Mouse (Mus musculus) liver, embryonic 11.5 days (tissue): ENCODE results near the gene Nmnat2. TPM values are rescaled to one million over a fixed set of nuclear protein-coding genes. Genes with fewer than 3 reads are reported as not detected.

Experiments used
- ATAC-seq: fragments of 200-750 bp; cut with Nextera tagmentation; replicated peaks from 2 replicates; pipeline ENCODE4 v1.8.0; 2017; ENCODE audit warnings: moderate number of reproducible peaks, mild to moderate bottlenecking, moderate TSS enrichment, moderate library complexity; ENCODE audit not compliant: low FRiP score
- DNase-seq: peaks from one replicate; pipeline ENCODE4 v3.0.0-alpha.2; 2017; ENCODE audit warnings: low spot score
- H3K27ac ChIP-seq: fragments of 300-500 bp; sonication (generic); 2 replicates; pipeline ENCODE4 v1.5.1; 2014; ENCODE audit warnings: mild to moderate bottlenecking, low read depth, low read length, control low read depth
- H3K27me3 ChIP-seq: fragments of 300-500 bp; sonication (generic); replicated peaks from 2 replicates; pipeline ENCODE4 v1.6.1; 2014; ENCODE audit warnings: low read length, mixed read lengths; ENCODE audit not compliant: control insufficient read depth, insufficient read depth
- H3K36me3 ChIP-seq: fragments of 300-500 bp; sonication (generic); 2 replicates; pipeline ENCODE4 v1.6.1; 2014; ENCODE audit warnings: mild to moderate bottlenecking, low read length, moderate library complexity, mixed read lengths; ENCODE audit not compliant: control insufficient read depth, insufficient read depth
- H3K4me1 ChIP-seq: fragments of 300-500 bp; sonication (generic); replicated peaks from 2 replicates; pipeline ENCODE4 v1.6.1; 2014; ENCODE audit warnings: low read length, mixed read lengths; ENCODE audit not compliant: control insufficient read depth, insufficient read depth
- H3K4me2 ChIP-seq: fragments of 300-500 bp; sonication (generic); 2 replicates; pipeline ENCODE4 v1.6.1; 2014; ENCODE audit warnings: mild to moderate bottlenecking, control low read depth, moderate library complexity
- H3K4me3 ChIP-seq: fragments of 300-500 bp; sonication (generic); 2 replicates; pipeline ENCODE4 v1.5.1; 2014; ENCODE audit warnings: low read depth, low read length, control low read depth
- H3K9ac ChIP-seq: fragments of 300-500 bp; sonication (generic); 2 replicates; pipeline ENCODE4 v1.6.1; 2014; ENCODE audit warnings: low read depth, low read length, control low read depth
- H3K9me3 ChIP-seq: fragments of 300-500 bp; sonication (generic); 2 replicates; pipeline ENCODE4 v1.6.1; 2016; ENCODE audit warnings: low read length, inconsistent platforms, mixed read lengths; ENCODE audit not compliant: control insufficient read depth
- WGBS: fragments of 180-500 bp; shearing (Covaris S2); extraction: QIAGEN DNeasy Blood & Tissue Kit; methylation state at CpG from one replicate; pipeline ENCODE4 v1.1.7; 2014; 5-methylcytosine and 5-hydroxymethylcytosine counted together
- polyA plus RNA-seq: library from polyadenylated mRNA; unstranded; fragments of >200 nt; fragmentation: Nextera tagmentation; extraction: Ambion mirVana; gene quantifications from 2 replicates; pipeline ENCODE4 v1.2.1, GENCODE M21; 2014

Gene Nmnat2
- polyA plus RNA-seq, 1 experiment from 2014 or later, result 0.10 TPM

DNA sequence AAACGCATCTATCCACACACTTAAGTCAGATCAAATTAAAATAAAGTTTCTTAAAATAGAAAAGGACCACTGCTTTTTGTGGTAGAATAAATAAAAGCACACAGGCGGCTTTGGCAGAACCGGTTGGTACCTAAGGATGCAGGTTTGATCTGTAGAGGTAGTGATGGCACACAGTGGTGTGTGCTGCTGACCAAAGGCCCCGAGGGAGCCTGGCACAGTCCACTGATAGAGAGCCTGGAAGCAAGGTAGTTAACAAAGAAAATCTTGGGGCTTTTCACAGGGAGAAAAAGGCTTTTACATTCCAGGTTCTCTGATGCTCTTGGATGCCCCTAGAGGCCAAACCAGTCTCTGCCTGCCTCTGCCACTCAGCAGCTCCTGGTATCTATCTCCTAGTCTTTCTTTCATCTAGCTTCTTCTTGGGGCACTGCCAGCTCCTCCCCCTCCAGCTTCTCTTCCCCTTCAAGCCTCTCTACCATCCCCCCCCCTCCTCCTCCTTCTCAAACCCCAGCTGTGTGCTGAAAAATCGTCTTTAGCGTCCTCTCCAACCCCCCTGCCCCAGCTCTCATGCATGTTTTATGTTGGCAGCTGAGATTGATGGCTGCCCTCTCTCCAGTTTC, 80.6 kb downstream of the Nmnat2 start:
- Histone ChIP-seq H3K36me3 (no peaks in the 10 kb centered on the region), H3K4me3 (no peak overlapping the region), H3K27me3 (no peaks in the 10 kb centered on the region), H3K4me1 (0 out of 2 replicates have a peak, but pooled peaks cover 10% of the 10 kb centered on the region), H3K9ac (no peak overlapping the region), H3K27ac (no peak overlapping the region), H3K9me3 (no peaks in the 10 kb centered on the region), H3K4me2 (no peak overlapping the region)
- DNase-seq (no peak), ATAC-seq (no peak)
- WGBS, result 38% methylated on average over 6 of the region's 6 CpGs

DNA sequence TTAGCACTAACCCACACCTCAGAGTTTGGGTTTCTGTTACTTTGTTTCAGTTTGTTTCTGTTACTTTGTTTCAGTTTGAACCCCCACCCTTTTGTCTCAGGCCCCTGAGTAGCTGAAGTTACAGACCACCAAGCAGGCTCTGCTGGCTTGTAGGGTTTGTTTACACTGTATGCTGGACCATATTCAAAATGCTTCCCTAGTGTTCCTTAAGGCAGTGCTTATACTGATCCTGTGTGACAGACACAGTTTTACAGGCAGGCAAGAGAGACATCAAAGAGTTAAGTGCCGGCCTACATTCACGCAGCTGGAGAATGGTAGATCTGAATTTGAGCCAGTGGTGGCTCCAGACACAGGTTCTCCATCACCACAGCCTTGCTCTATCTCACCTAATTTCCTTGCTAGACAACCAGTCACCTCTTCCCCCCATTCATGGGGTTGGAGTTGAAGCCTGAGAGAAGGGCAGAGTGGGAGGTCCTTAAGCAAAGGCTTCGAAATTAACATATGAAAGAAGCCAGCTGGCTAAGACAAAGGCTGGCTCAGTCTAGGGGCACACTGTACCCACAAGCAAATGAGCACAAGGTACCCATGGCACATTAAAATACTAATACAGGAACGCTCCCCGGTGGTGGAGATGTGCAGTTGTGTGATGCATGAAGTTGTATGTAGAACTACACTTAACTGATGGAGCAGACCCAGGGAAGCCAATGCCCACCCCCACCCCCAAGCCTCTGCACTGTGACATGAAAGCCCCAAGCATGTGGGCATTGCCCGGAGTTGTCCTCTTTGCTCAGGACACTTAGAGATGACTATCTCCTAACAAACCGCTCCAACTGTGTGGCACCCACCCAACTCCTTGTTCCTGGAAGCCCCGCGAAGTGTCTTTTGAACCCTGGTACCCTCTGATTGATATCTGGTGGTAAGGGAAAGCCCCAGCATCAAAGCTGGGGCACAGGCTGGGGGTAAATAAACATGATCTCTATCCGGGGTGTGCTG, 82.9 kb downstream of the Nmnat2 start:
- H3K27me3 ChIP-seq, result no peaks in the 10 kb centered on the region
- no peak overlapping the region for H3K27ac ChIP-seq
- 73% methylated on average over 10 of the region's 10 CpGs for WGBS
- no peaks in the 10 kb centered on the region for H3K36me3 ChIP-seq
- H3K4me3 ChIP-seq, result no peak overlapping the region
- DNase-seq, result no peak
- H3K9ac ChIP-seq, result no peak overlapping the region
- no peak overlapping the region for H3K4me2 ChIP-seq
- no peaks in the 10 kb centered on the region for H3K9me3 ChIP-seq
- no peak for ATAC-seq
- H3K4me1 ChIP-seq, result 0 out of 2 replicates have a peak, but pooled peaks cover 10% of the 10 kb centered on the region

DNA sequence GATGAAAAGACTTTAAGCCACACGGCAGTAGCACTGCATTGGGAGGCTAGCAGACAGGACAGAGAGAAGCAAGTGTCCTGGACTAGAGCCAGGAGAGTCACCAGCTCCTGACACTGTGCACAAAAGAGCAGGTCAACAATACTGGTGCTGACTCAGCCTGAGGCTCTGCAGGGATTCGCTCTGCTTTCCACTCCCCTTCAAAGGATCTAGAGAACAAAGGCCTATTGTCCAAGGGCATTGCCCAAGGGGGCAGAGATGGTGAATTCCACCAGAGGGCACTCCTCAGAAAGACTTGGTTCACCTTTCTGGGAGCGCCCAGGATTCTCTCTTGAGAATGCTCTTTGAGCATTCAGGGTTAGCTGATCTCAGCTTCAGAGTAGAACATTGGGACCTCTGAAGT, 85.3 kb downstream of the Nmnat2 start:
- ATAC-seq (no peak), DNase-seq (no peak)
- no peaks in the 10 kb centered on the region for H3K4me1 ChIP-seq
- H3K4me2 ChIP-seq, result no peak overlapping the region
- no peaks in the 10 kb centered on the region for H3K36me3 ChIP-seq
- 43% methylated on average over 3 of the region's 3 CpGs for WGBS
- 0 out of 2 replicates have a peak, but pooled peaks cover 2% of the 10 kb centered on the region for H3K27me3 ChIP-seq
- no peak overlapping the region for H3K9ac ChIP-seq
- no peak overlapping the region for H3K4me3 ChIP-seq
- no peak overlapping the region for H3K27ac ChIP-seq
- no peaks in the 10 kb centered on the region for H3K9me3 ChIP-seq

DNA sequence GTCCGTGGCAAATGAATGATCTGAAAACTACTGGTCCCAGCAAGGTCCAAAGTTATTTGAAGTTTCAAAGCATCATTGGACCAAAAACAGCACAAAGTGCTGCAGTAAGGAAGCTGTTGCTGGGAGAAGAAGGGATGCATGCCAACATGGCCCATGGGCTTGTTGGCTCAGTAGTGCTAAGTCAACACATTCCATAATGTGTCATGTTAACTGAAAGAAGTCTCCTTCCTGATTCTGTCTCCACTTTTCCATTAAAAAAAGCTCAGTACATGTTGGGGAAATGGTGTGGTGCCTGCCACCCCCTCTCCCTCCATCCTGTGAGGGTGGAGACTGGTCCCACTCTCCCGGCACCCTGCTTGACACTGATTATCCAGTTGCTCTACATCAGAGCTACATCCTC, 86.3 kb downstream of the Nmnat2 start:
- Histone ChIP-seq H3K4me2 (no peak overlapping the region), H3K9me3 (no peaks in the 10 kb centered on the region), H3K4me1 (no peaks in the 10 kb centered on the region), H3K36me3 (no peaks in the 10 kb centered on the region), H3K27ac (no peak overlapping the region), H3K27me3 (0 out of 2 replicates have a peak, but pooled peaks cover 2% of the 10 kb centered on the region), H3K9ac (no peak overlapping the region), H3K4me3 (no peak overlapping the region)
- no peak for ATAC-seq
- 73% methylated on average over 2 of the region's 2 CpGs for WGBS
- DNase-seq, result no peak

DNA sequence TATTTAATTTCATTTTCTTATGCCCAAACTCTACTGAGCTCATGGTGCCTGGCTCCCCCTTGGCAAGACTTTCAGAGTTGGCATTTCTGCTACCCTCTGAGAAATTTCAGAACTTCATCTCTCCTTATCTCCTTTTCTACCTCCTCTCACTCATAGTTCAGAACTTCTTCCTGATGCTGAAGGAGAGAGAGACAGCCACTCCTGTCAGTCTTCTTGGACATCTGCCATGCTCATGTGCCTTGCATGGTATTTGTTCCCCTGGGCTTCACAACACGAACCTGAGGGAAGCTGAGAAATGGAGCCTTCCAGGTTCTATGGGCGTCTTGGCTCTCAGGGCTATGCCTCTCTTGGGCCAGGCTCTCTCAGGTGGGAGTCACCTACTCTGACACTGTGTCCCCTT, 87.5 kb downstream of the Nmnat2 start:
- Histone ChIP-seq H3K4me3 (no peak overlapping the region), H3K27ac (no peak overlapping the region), H3K9ac (no peak overlapping the region), H3K9me3 (no peaks in the 10 kb centered on the region), H3K36me3 (no peaks in the 10 kb centered on the region), H3K4me1 (no peaks in the 10 kb centered on the region), H3K27me3 (0 out of 2 replicates have a peak, but pooled peaks cover 2% of the 10 kb centered on the region), H3K4me2 (no peak overlapping the region)
- no peak for ATAC-seq
- 65% methylated on average over 2 of the region's 2 CpGs for WGBS
- DNase-seq, result no peak

DNA sequence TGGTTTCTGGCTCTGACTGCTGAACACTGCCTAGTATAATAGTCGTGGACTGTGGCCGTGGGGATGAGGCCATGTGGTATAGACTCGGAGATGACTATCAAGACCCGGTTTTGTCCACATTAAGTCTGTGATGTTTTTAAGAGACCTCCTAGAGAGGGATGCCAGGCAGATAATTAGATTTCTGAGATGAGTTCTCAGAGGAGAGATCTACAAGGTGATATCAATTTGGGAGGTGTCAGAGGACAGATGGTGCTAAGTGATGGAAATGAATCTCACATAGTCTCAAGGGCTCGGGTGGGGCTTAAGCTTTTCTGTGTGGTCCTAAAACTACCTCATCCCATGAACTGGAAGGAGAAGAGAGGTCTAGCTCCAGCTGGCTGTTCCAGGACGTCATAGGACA, 88.5 kb downstream of the Nmnat2 start:
- H3K36me3 ChIP-seq, result no peaks in the 10 kb centered on the region
- 48% methylated on average over 6 of the region's 6 CpGs for WGBS

DNA sequence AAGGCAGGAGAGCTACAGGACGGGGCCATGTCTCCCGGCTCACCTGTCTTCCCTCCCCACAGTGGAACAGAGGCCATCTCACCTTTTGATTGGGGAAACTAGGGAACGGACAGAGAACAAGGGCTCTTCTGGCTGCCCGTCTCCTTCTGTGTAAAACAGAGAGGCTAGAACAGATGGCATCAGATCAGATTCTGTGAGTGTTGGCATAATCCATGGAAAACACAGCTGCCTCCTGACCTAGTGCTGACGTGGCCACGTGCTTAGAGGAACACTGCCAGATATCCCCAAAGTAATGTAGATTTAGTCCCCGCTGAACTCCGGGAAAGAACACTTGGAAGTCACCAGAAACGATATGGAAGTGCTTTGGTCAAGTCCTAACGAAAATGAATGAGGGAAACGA, 90.6 kb downstream of the Nmnat2 start:
- 79% methylated on average over 11 of the region's 11 CpGs for WGBS
- no peaks in the 10 kb centered on the region for H3K9me3 ChIP-seq

More for the DNA sequence above, 88.5 kb downstream of the Nmnat2 start:
- H3K27ac ChIP-seq, result no peak overlapping the region
- no peak overlapping the region for H3K4me3 ChIP-seq
- no peak overlapping the region for H3K4me2 ChIP-seq
- DNase-seq (no peak), ATAC-seq (no peak)
- no peak overlapping the region for H3K9ac ChIP-seq
- H3K9me3 ChIP-seq, result no peaks in the 10 kb centered on the region
- no peaks in the 10 kb centered on the region for H3K4me1 ChIP-seq
- H3K27me3 ChIP-seq, result 0 out of 2 replicates have a peak, but pooled peaks cover 2% of the 10 kb centered on the region

DNA sequence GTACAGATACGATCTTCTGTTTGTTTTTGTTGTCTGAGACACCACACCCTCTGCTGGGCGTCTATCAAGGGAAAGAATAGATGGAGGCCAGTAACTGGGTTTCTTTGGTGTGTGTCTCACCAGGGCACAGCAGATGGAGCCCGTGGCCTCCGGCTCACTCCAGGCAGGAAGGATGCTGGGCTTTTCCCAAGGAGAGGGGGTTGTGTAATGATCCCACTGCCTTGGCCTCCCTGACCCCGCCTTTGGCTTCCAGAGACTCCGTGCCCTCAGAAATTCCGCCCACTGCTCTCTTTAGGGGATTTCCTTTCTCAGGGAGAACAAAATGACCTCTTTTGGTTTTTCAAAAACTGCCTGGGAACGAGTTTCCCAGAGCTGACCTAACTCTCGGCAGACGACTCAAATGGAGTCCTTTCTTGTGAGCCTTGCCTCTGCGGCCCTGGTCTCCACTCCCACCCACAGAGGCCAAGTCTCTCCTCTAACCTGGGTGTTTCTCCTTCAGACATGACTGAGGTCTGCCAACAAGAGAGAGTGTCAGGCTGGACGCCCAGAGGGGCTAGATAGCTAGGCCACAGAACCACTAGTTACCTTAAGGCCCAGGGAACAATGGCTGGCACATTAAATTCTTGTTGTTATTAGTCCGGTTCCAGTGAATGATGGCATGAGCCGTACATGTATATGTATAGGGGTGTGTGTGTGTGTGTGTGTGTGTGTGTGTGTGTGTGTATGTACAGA, 93.5 kb downstream of the Nmnat2 start:
- Histone ChIP-seq H3K36me3 (no peaks in the 10 kb centered on the region), H3K4me3 (no peak overlapping the region), H3K4me1 (no peaks in the 10 kb centered on the region), H3K27ac (no peak overlapping the region), H3K27me3 (0 out of 2 replicates have a peak, but pooled peaks cover 2% of the 10 kb centered on the region), H3K9ac (no peak overlapping the region), H3K9me3 (no peaks in the 10 kb centered on the region), H3K4me2 (no peak overlapping the region)
- WGBS, result 45% methylated on average over 14 of the region's 14 CpGs
- DNase-seq, result no peak
- no peak for ATAC-seq

More for the DNA sequence above, 90.6 kb downstream of the Nmnat2 start:
- DNase-seq (no peak), ATAC-seq (no peak)
- Histone ChIP-seq H3K9ac (no peak overlapping the region), H3K27me3 (0 out of 2 replicates have a peak, but pooled peaks cover 2% of the 10 kb centered on the region), H3K4me2 (no peak overlapping the region), H3K36me3 (no peaks in the 10 kb centered on the region), H3K4me1 (no peaks in the 10 kb centered on the region), H3K4me3 (no peak overlapping the region), H3K27ac (no peak overlapping the region)
